Mouse (Mus musculus): ENCODE measurements around the gene Krt75. TPM values are rescaled to one million over a fixed set of nuclear protein-coding genes. Genes with fewer than 3 reads are reported as not detected.

Gene Krt75
- polyA plus RNA-seq (2016; fragmentation: Nextera tagmentation; extraction: Ambion mirVana), result 0.08 TPM in 1 of 2 replicates, not detected in the other

GRCm38 (mm10) chr15:101573796-101574345 is at the start of gene Krt75:
Krt75 (minus strand) TSS chr15:101573904.
- Histone ChIP-seq H3K4me1 (replicated peaks) (0 out of 2 replicates have a peak, but pooled peaks cover 6% of the 10 kb centered on the region), H3K4me3 (no peak within 1 kb of the TSS), H3K9me3 (no peaks in the 10 kb centered on the region), H3K27me3 (ENCODE audit: insufficient read depth, poor library complexity, severe bottlenecking) (no peaks in the 10 kb centered on the region), H3K36me3 (no peaks in the 10 kb centered on the region), H3K27ac (no peak within 1 kb of the TSS)
- no peak for DNase-seq (ENCODE audit: low spot score)
- 77% methylated on average over 15 of the region's 15 CpGs for WGBS

GRCm38 (mm10) chr15:101599123-101599522 is 25.4 kb upstream of the Krt75 start:
- Histone ChIP-seq H3K4me1 (replicated peaks) (no peaks in the 10 kb centered on the region), H3K27me3 (ENCODE audit: insufficient read depth, poor library complexity, severe bottlenecking) (no peaks in the 10 kb centered on the region), H3K4me3 (no peak overlapping the region), H3K9me3 (0 out of 2 replicates have a peak, but pooled peaks cover 3% of the 10 kb centered on the region), H3K36me3 (no peaks in the 10 kb centered on the region), H3K27ac (no peak overlapping the region)
- WGBS, result 63% methylated on average over 6 of the region's 6 CpGs
- no peak for DNase-seq (ENCODE audit: low spot score)

- DNase-seq (ENCODE audit: low spot score), result no peak
- H3K9me3 ChIP-seq, result no peaks in the 10 kb centered on the region
- H3K4me3 ChIP-seq, result no peak overlapping the region
- no peak overlapping the region for H3K27ac ChIP-seq
- WGBS, result 76% methylated on average over 10 of the region's 10 CpGs
- H3K27me3 ChIP-seq (ENCODE audit: insufficient read depth, poor library complexity, severe bottlenecking), result no peaks in the 10 kb centered on the region
- no peaks in the 10 kb centered on the region for H3K36me3 ChIP-seq
- H3K4me1 ChIP-seq (replicated peaks), result no peaks in the 10 kb centered on the region
These were observed 14.5 kb upstream of the Krt75 start for GRCm38 (mm10) chr15:101588216-101588615.

- no peak for DNase-seq (ENCODE audit: low spot score)
- Histone ChIP-seq H3K27ac (no peak overlapping the region), H3K4me1 (replicated peaks) (no peaks in the 10 kb centered on the region), H3K27me3 (ENCODE audit: insufficient read depth, poor library complexity, severe bottlenecking) (no peaks in the 10 kb centered on the region), H3K36me3 (no peaks in the 10 kb centered on the region), H3K4me3 (no peak overlapping the region), H3K9me3 (no peaks in the 10 kb centered on the region)
- WGBS, result 59% methylated on average over 2 of the region's 2 CpGs
These were observed 10.8 kb upstream of the Krt75 start for GRCm38 (mm10) chr15:101584456-101584855.

- H3K36me3 ChIP-seq, result no peaks in the 10 kb centered on the region
- WGBS, result 78% methylated on average over 8 of the region's 8 CpGs
- H3K27me3 ChIP-seq (ENCODE audit: insufficient read depth, poor library complexity, severe bottlenecking), result no peaks in the 10 kb centered on the region
- no peak overlapping the region for H3K27ac ChIP-seq
- no peaks in the 10 kb centered on the region for H3K4me1 ChIP-seq (replicated peaks)
- DNase-seq (ENCODE audit: low spot score), result no peak
- H3K4me3 ChIP-seq, result no peak overlapping the region
- H3K9me3 ChIP-seq, result no peaks in the 10 kb centered on the region
These were observed 9.7 kb upstream of the Krt75 start for GRCm38 (mm10) chr15:101583211-101583965.

GRCm38 (mm10) chr15:101581701-101582100 is 8.0 kb upstream of the Krt75 start:
- Histone ChIP-seq H3K27ac (no peak overlapping the region), H3K36me3 (no peaks in the 10 kb centered on the region), H3K4me3 (no peak overlapping the region), H3K9me3 (no peaks in the 10 kb centered on the region), H3K4me1 (replicated peaks) (no peaks in the 10 kb centered on the region), H3K27me3 (ENCODE audit: insufficient read depth, poor library complexity, severe bottlenecking) (no peaks in the 10 kb centered on the region)
- DNase-seq (ENCODE audit: low spot score), result no peak
- 92% methylated on average over 3 of the region's 3 CpGs for WGBS

GRCm38 (mm10) chr15:101575506-101575905 is 1.8 kb upstream of the Krt75 start:
- Histone ChIP-seq H3K36me3 (no peaks in the 10 kb centered on the region), H3K4me1 (replicated peaks) (0 out of 2 replicates have a peak, but pooled peaks cover 6% of the 10 kb centered on the region), H3K4me3 (no peak overlapping the region), H3K9me3 (no peaks in the 10 kb centered on the region), H3K27ac (no peak overlapping the region), H3K27me3 (ENCODE audit: insufficient read depth, poor library complexity, severe bottlenecking) (no peaks in the 10 kb centered on the region)
- WGBS, result 87% methylated on average over 5 of the region's 5 CpGs
- no peak for DNase-seq (ENCODE audit: low spot score)

- Histone ChIP-seq H3K27me3 (ENCODE audit: insufficient read depth, poor library complexity, severe bottlenecking) (no peaks in the 10 kb centered on the region), H3K27ac (no peak overlapping the region), H3K36me3 (no peaks in the 10 kb centered on the region), H3K4me3 (no peak overlapping the region), H3K4me1 (replicated peaks) (no peaks in the 10 kb centered on the region), H3K9me3 (no peaks in the 10 kb centered on the region)
- 46% methylated on average over 7 of the region's 7 CpGs for WGBS
- DNase-seq (ENCODE audit: low spot score), result no peak
These were observed 5.9 kb downstream of the Krt75 start for GRCm38 (mm10) chr15:101567780-101568179.

- Histone ChIP-seq H3K27ac (no peak within 1 kb of the TSS), H3K9me3 (no peaks in the 10 kb centered on the region), H3K36me3 (no peaks in the 10 kb centered on the region), H3K4me1 (replicated peaks) (peaks cover 19% of the 10 kb centered on the region), H3K27me3 (ENCODE audit: insufficient read depth, poor library complexity, severe bottlenecking) (peaks cover 20% of the 10 kb centered on the region), H3K4me3 (no peak within 1 kb of the TSS)
- no peak for DNase-seq (ENCODE audit: low spot score)
- WGBS, result 74% methylated on average over 5 of the region's 5 CpGs
These were observed 10.9 kb downstream of the Krt75 start, which contains the start of gene Krt90 for GRCm38 (mm10) chr15:101562850-101563249. Krt90 (minus strand) TSS chr15:101562950.

- DNase-seq (ENCODE audit: low spot score), result peak; percentile 70
- Histone ChIP-seq H3K9me3 (no peaks in the 10 kb centered on the region), H3K27ac (no peak overlapping the region), H3K36me3 (no peaks in the 10 kb centered on the region), H3K27me3 (ENCODE audit: insufficient read depth, poor library complexity, severe bottlenecking) (peaks cover 54% of the 10 kb centered on the region), H3K4me1 (replicated peaks) (peaks cover 38% of the 10 kb centered on the region), H3K4me3 (no peak overlapping the region)
- 7% methylated on average over 7 of the region's 7 CpGs for WGBS
These were observed 15.6 kb downstream of the Krt75 start for GRCm38 (mm10) chr15:101558034-101558646.

- peaks cover 33% of the 10 kb centered on the region for H3K4me1 ChIP-seq (replicated peaks)
- peak; percentile 65 for DNase-seq (ENCODE audit: low spot score)
- peaks cover 67% of the 10 kb centered on the region for H3K27me3 ChIP-seq (ENCODE audit: insufficient read depth, poor library complexity, severe bottlenecking)
- H3K9me3 ChIP-seq, result no peaks in the 10 kb centered on the region
- 0 out of 2 replicates have a peak overlapping the region, but pooled peaks have one; percentile 0 for H3K27ac ChIP-seq
- peak overlapping the region; percentile 12 for H3K4me3 ChIP-seq
- 0% methylated on average over 11 of the region's 11 CpGs for WGBS
- no peaks in the 10 kb centered on the region for H3K36me3 ChIP-seq
These were observed 20.5 kb downstream of the Krt75 start for GRCm38 (mm10) chr15:101553169-101553568.

- Histone ChIP-seq H3K4me3 (no peak overlapping the region), H3K9me3 (no peaks in the 10 kb centered on the region), H3K27me3 (ENCODE audit: insufficient read depth, poor library complexity, severe bottlenecking) (peaks cover 67% of the 10 kb centered on the region), H3K4me1 (replicated peaks) (peaks cover 23% of the 10 kb centered on the region), H3K36me3 (no peaks in the 10 kb centered on the region), H3K27ac (no peak overlapping the region)
- WGBS, result 91% methylated on average over 8 of the region's 8 CpGs
- no peak for DNase-seq (ENCODE audit: low spot score)
These were observed 21.5 kb downstream of the Krt75 start for GRCm38 (mm10) chr15:101552188-101552587.

GRCm38 (mm10) chr15:101550567-101550966 is 23.1 kb downstream of the Krt75 start, which contains the start of gene Krt82:
Krt82 (minus strand) TSS chr15:101550667.
- Histone ChIP-seq H3K4me1 (replicated peaks) (peaks cover 21% of the 10 kb centered on the region), H3K4me3 (no peak within 1 kb of the TSS), H3K9me3 (no peaks in the 10 kb centered on the region), H3K27me3 (ENCODE audit: insufficient read depth, poor library complexity, severe bottlenecking) (peaks cover 52% of the 10 kb centered on the region), H3K36me3 (no peaks in the 10 kb centered on the region), H3K27ac (no peak within 1 kb of the TSS)
- no peak for DNase-seq (ENCODE audit: low spot score)
- 86% methylated on average over 7 of the region's 7 CpGs for WGBS

Measured in hindbrain, embryonic 10.5 days (tissue).